Mouse (Mus musculus): ENCODE results near the gene Kif16b.

Kif16b gene

DNA sequence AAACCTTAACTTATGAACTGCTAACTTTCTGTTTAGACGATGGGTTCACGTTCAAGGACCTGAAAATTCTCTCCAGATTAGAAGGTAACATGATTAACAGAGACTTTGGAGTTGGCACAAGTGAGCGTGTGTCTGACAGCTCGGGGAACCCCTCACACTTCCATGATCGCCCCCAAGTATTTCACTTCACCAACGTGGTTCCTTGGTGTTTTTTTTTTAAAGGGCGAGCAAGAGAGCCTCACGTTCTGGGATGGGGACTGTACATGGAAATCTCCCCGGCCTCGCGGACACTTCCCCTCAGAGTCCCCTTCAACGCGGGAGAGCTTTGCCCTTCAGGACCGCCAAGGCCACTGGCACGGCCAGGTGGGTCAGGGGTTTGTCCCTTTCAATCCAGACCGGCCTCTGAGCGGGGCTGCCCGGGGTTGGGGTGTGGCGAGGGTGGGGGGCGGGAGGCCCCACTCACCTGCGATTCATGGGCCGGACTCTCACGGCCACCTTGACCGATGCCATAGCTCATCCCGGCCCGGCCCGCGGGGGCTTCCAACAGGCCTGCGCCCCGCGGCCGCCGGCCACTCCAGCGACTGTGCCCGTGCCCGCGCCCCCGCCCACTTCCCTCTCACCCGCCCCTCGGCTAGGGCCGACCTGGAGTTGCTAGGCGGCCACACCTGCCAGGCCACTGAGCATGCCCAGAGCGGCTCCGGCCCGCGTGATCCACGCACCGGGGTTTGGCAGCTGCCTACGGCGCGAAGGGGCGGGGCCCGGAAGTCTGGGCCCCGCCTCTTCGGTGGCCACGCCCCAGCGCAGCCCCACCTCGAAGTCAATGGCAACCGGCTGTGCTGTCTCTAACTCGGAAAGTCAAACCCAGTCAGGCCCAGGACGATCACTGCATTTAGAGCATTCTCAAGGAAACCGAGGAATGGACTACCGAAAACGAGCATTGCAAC is at the start of gene Kif16b:
TSS of gene Kif16b (minus strand) at position 670 of the 944 bp plus-strand sequence.
- DNase-seq, result peak; percentile 97

DNA sequence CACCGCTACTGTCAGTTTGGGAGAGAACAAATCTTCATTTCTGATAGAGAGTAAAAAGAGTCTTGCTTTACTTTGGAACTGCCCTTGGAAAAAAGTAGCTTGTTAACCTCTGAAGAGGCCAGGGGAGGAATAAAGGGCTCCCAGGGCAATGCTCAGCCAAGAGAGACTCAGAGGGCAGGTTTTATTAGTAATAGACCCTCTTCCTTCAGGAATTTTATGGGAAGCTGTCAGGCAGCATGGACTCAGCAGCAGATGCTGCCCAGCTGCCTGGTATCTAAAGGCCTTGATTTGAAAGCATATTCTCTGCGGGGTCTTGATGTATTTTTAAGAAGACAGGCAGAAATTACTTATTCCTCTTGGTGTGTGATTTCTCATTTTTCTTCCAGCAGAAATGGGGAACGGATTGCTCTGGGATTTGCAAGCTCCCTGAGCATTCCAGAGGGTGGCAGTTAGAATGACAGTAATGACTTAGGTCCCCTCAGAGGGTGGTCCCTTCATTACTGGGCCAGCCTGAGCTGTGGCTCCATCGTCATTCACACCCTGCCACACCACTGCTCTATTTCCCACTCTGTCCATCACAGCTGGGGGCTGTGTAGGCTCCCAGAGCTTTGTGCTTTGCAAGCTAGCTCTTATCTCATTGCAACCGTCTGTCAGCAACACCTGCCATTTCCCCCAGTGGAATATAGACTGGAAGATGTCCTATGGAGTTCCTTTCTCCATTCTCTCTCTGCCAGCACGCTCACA is 39.7 kb upstream of the Kif16b start:
- DNase-seq, result peak; percentile 26

DNA sequence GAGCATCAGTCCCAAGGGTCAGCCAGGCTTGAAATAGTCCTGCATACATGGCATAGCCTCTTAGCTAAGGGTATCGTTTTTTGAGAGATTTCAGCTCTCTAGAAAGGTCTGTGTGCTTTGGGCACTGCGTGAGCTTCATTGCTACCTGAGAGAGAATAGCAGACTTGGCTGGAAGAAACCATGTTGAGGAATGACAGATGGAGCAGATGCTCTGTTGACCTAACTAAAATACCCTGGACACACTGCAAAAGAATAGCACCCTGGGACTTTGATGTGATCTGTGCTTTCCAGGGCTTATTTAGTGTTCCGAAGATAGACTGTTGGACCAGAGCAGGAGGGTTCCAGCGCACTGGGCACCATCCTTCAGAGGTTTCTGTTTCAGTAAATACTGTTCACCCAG is 29.1 kb upstream of the Kif16b start:
- no peak for DNase-seq

DNA sequence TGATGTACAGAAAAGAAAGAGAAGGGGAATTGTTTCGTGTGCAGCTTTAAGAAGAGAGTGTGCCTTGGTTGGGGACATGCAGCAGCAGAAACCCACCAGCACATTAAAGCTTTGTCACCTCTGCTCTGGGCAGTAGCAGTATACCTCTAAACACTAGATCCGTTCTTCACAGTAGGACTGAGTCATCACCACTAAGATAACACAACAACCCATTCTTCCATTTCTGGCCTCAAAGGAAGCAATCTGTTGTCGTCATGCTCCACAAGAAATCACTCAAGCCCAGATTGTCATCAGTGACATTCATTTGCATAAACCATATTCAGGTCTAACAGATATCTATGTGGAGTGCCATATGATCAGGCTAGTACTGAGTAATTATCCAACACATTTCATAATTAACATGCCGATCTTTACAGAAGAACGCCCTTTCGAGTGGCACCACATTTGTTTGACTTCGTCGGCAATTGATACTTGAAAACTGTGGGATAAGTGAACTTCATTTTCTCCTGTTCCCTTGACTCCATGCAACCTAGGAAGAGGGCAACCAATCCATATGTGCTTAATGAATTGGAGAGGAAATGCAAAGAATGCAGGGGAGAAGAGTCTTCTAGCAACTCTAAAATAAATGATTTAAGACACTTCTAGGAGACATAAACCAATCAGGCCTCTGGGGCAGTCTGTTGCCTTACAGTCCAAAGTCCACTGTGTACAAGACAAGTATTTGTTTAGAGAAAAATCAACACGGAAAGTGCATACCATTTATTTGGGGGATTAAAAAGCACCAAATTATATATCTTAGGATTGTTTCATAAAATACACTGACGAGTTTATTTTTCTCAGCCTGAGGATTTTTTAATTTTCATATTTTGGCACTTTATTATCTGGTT is 28.1 kb upstream of the Kif16b start:
- DNase-seq, result no peak

DNA sequence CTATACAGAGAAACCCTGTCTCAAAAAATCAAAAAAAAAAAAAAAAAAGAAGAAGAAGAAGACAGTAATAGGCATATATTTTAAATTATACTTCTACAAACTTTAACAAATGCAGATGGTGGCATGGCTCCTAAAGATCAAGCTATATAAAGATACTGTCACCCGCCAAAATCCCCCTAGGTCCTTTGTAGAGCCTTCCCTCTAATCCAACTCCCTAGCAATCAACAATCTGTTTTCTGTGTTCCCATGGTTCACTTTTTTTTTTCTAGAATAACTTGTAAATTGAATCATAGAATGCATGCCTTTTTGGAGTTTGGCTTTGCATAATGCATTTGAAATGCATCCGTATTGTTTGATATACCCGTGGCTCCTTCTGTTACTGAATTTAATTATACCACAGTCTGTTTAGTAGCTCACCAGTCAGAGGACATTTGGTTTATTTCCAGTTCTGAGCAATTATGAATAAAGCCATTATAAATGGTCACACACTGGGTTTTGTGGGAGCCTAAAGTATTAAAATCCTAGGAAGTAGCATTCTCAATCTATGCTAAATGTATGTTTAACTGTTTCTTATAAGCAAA is 9.6 kb upstream of the Kif16b start:
- DNase-seq, result no peak

DNA sequence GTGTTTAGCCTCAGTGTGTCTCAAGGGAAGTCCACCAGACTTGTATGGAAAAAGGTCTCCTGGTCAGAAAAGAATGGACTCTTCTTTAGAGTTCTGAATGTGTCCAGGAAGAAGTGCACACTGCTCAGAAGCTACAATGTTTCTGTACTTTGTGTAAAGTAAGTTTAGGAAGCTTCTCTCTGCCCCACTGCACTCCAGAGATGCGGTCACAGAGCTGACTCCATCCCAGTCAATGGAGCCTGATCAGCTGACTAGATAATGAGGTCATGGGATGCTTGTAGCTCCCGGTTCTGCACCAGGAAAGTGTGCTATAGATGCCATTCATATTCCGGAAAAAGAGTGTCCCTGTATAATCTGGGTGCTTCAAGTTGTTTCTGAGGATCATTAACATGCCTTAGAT is 7.9 kb upstream of the Kif16b start:
- no peak for DNase-seq

DNA sequence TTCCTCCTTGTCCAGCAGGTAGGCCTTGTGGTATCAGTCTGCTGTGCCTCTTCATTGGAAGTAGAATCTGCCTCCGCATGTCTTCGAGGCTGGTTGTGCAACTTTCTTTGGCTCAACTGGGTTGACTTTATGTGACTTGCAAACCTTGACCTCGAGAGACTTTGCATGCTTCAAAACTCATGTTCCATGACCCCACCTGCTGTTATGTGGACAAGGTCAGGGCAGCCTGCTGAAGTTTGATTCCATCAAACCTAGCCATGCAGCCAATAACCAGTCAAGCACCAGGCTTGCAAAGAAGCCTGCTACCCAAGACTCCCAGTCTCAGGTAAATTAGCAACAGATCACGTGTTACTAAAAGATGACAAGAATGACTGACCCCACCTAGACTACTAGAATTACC is 5.7 kb upstream of the Kif16b start:
- no peak for DNase-seq

DNA sequence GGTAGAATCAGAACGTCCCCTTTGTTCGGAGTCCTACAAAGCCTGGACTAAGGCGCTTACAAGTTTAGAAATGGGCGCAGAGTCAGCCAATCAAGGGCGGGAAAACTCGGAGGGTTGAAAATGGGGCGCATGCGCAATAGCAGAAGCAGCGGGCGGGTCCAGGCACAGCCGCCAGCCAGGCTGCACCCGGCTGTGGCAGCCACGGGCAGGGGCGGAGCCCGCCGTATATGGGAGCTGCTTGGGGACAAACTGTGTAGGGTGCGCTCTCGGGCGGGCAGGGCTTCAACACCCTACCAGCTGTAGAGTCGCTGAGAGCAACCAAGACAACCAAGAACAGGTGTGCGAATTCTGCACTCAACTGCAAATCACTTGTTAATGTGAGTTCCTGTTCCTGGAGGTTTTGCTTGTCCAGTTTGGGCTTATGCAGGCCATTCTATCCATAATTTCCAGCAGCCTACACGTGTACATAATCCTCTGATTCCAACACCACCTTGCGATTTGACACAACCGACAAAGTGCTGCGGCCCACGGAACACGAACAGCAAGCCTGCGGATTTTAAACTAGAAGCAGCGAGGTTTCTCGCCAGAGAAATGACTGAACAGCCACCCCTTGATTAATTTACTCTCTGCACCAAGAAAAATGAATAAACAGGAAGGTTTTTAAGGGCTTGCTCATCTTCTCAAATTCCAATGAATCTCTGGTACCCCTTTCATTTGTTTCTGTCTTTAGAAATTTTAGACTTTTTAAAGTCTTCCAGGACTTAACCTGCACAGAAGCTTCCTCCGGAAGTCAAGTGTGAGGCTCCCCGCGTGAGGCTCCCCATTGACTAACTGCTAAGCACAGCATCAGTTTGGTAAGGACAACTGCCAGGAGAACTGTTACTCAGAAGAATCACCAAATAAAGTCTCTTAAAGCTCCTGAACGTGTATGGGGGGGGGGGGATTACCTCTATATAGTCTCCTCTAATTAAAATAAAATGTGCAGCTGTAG is 1.9 kb upstream of the Kif16b start:
- DNase-seq, result peak; percentile 95

DNA sequence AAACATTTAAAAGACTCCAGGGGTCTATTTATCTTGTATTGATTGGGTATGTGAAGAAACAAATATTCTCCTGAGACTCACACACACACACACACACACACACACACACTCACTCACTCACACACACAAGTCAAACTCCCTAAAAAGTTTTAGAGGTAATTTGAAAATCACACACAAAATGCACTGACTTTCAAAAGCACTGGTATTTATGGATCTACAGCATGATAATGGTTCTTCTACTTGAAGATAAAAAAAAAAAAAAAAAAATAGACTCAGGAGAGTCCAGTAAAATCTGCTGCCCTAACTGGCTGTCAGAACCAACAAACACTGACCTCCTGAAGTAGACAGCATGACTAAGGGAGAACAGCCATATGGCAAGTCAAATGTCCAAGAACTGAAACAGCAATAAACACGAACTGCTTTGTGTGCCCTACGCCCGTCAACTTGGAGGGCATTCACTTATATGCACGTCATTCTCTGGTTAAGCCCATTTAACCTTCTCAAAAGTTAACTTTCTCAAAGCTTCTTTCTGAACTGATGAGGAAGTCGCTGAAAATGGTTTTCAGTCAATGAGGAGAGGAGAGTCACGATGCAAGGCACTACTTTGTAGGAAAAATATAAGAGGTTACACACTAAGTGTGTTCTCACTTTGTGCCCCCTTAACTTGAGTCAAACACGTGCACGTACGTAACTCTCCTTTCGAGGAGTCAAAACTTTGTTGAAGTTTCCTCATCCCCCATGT is 1.0 kb downstream of the Kif16b start:
- no peak for DNase-seq

DNA sequence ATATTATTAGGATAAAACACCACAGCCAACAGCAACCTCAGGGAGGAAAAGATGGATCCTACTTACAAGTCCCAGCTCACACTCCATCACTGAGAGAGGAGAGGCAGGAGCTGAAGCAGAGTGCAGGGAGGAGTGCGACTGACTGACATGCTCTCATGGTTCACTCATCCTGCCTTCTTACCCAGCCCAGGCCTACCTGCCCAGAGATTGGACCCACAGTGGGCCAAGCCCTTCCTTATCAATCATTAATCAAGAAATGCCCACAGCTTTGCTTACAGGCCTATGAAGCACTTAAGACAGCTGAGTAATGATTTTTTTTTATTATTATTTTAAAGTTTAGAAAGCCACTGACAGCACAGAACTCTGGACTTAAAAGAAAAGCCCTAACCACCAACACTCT is 7.6 kb downstream of the Kif16b start:
- DNase-seq, result peak; percentile 32

DNA sequence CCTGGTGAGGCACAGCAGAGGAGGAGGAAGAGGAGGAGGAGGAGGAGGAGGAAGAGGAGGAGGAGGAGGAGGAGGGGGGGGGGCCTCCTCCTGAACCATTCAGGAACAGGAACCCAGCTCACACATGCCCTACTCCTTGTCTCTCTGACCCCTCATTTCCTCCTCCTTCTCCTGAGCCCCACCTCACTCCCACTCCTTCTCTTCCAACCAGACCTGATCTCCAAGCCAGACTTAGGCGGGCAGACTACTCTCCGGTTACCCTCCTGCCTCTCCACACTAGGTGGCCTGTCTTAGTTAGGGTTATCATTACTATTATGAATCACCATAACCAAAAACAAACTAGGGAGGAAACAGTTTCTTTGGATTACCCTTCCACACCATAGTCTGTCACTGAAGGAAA is 10.0 kb downstream of the Kif16b start:
- DNase-seq, result no peak

DNA sequence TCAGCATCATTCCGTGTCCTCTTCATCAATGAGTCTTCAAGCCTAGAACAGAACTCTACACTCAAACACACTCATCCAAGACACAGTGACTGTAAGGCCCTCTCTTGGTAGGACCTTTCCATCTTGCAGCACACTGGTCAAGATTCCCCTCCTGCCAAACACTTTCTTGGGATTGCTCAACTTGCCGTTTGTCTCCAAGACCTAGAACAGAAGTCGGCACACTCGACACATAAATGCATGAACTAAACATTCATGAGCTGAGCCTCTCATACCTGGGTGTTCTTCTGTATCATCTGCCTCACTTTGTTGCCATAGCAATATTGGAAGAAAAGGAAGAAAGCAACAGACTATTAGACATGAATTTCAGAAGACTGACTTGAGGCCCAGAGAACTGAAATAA is 16.9 kb downstream of the Kif16b start:
- DNase-seq, result no peak

DNA sequence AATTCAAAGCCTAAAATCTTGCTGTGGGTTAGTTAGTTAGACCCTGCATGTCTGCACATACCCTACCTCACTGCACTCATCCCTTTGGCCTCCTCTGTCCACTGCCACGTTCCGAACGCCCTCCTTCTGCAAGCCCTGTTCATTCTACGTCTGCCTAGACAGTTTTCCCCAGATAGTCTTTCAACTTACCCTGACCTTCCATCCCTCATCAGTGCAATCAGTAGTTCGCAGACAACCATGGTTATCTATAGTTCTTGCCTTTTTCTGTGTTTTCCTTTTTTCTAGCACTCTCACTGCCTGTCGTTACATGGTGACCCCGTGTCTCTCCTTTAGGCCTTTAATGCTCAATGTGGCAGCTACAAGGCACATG is 17.7 kb downstream of the Kif16b start:
- DNase-seq, result no peak

DNA sequence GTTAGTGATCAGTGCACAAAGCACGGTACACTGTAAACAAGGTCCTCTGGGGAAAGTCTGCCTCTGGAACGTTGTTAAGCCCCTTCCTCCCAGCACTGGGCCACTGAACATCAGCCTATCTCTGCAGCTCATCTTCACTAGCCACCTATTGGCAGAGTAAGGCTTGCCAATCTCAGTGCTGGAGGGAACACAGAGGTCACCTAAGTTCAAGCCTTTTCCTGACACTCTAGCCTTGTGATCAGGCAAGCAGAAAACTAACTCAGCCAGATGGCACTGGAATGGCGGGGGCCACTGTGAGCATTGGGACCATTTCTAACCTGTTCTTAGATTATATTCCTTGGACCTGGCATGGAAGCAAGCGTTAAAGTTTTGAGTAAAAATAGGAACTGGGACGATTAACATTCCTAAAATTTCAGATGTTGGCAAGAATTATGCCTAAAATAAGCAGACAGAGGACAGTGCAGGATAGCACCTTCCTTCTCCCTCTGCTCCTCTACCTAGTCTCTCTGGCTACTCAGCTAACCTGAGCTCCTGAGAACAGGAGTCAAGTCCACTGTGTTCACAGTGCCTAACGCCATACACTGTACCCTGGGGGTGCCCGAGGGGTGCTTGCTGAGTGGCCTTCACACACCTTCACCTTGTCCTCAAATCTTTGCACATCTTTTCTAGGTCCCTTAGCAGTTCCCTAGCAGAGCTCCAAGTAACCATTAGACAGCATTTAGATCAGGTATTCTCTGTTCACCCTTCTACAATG is 18.3 kb downstream of the Kif16b start:
- DNase-seq, result peak; percentile 40

DNA sequence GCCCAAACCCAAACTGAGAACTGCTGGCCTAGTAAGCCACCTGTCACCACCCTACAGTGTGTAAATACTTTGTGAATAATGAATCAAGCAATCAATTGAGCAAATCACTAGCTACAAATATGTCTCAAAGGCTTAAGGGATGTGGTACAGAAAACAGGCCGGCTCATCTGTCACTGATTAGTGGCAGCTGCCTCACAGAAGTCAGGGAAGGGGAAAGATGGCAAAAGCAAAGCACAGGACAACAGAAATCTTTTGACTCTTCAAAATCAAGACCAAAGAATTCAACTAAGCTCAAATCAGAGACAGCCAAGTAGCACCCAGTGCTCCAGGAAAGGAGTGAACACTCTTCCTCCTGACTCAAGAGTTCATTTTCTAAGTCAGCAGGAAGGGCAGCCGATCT is 18.9 kb downstream of the Kif16b start:
- no peak for DNase-seq

DNA sequence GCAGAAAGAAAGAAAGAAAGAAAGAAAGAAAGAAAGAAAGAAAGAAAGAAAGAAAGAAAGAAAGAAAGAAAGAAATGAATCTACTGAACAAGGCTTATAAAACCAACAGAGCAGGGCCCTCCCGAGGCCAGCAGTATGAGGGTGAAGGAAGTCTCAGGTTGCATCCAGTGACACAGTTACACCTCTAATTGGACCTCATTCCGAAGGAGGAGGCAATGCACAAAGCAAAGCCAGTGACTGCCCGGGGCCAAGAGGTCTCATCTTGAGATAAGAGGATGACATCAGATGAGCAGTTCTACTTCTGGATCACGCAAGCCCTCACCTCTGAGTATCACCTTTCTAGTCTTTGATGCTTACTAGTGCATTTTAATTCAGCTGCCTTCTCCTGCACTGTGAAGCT is 20.2 kb downstream of the Kif16b start:
- no peak for DNase-seq

DNA sequence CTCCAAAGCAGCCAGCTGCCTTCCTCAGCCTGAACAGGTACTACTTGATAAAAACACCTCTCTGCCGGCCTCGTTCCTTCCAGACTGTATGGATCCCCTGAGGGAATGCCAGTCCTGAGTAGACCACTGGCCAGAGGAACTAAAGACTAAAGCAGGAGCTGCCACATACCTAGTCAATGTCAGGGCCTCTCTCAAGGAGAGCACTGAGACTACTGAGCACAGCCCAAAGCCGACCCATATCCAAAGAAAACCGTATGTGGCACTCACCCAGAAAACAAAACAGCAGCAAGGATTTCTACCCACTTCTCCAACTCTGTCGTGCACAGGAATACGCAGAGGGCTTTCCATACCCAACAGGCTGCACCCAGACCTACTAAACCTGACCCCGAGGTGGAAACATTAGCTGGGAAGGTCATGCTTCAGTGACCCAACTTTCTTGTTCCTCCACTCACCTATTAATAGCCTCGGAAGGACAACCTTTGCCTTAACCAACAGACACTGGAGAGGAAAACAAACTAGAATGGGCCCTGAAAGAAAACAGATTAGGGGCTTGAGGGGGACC is 22.0 kb downstream of the Kif16b start:
- DNase-seq, result peak; percentile 51

DNA sequence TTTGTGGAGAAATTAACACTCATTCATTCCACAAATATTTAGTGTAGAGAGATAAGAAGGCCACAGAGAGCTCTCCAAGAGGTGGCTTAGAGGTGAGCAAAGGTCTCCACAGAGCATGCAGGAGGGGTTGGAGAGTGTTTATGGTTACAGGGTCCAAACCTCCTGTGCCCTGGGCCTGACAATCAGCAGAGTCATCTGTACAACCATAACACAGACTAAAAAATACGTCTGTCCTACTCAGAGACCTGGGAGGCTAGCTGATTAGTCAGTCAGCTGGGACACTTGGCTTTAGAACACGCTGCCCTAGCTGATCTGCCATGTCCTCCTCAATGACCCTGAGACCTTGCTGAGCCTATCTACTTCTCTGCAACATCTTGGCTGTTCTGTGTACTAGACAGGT is 24.7 kb downstream of the Kif16b start:
- DNase-seq, result no peak

DNA sequence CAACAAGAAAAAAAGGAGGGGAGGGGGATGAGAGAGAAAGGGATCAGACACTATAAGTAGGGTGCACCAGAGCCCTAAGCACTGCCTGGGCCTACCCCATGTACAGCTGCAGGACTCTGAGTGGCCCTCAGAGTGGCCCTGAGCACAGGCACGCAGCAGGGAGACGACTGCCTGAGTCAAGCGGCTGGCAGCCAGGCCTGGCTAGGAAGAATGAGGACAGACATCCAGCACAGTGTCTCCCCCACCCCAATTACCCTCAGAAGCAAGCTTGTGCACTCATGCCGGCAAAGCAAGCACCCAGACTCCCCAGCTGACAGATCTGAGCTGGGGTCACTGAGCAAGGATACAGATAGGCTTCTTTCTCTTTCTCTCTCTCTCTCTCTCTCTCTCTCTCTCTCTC is 25.4 kb downstream of the Kif16b start:
- DNase-seq, result peak; percentile 13

DNA sequence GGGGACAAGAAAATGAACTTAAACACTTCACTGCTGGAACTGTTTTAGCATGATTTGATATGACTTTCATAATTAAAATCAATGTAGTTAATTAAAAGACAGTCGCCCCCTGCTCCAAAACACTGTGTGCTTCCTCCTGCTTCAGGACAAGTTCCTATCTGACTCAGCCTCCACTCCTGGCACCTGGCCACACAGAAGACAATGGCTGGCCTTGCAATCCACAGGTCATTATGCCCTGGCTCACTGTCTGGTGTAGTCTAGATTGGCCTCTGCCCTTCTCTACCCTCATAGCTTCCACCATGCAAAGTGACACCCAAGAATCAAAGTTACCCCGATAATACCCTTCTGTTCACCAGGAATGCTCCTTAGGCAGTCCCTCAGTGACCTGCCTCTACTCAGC is 26.8 kb downstream of the Kif16b start:
- DNase-seq, result peak; percentile 66

Measured in kidney, postnatal 10 days (tissue).